Mouse (Mus musculus): ENCODE results near the gene Ganab.
"Not testable (repeated sequence)": the region's sequence is repeated elsewhere in the genome, so short reads cannot be mapped to it uniquely, and the experiment has no call there.

Ganab gene

GRCm38 (mm10) chr19:8897865-8898495 is at the start of gene Ganab:
TSS of gene Ganab (plus strand) at chr19:8898071.
- DNase-seq = peak; percentile 96 to 98

GRCm38 (mm10) chr19:8848356-8848755 is 49.5 kb upstream of the Ganab start:
- DNase-seq = no peak

GRCm38 (mm10) chr19:8850402-8850901 is 47.4 kb upstream of the Ganab start, which contains the start of gene Lrrn4cl:
TSS of gene Lrrn4cl (plus strand) at chr19:8850768.
- peak in 1 of 2 experiments; percentile 67 for DNase-seq

- peak in 1 of 2 experiments; percentile 39 for DNase-seq
Measured at GRCm38 (mm10) chr19:8851639-8852038, 46.2 kb upstream of the Ganab start.

GRCm38 (mm10) chr19:8852236-8852928 is 45.5 kb upstream of the Ganab start:
- DNase-seq = no peak

GRCm38 (mm10) chr19:8853117-8853516 is 44.8 kb upstream of the Ganab start:
- DNase-seq = no peak

GRCm38 (mm10) chr19:8857689-8858088 is 40.2 kb upstream of the Ganab start:
- peak; percentile 53 to 69 for DNase-seq

- DNase-seq = peak in 1 of 2 experiments; percentile 39
Measured at GRCm38 (mm10) chr19:8859018-8859417, 38.9 kb upstream of the Ganab start.

- DNase-seq = no peak
Measured at GRCm38 (mm10) chr19:8864265-8864664, 33.6 kb upstream of the Ganab start.

- DNase-seq = not testable (repeated sequence)
Measured at GRCm38 (mm10) chr19:8870381-8870780, 27.5 kb upstream of the Ganab start.

- DNase-seq = peak in 1 of 2 experiments; percentile 11
Measured at GRCm38 (mm10) chr19:8870838-8871237, 27.0 kb upstream of the Ganab start.

- peak; percentile 97 for DNase-seq
Measured at GRCm38 (mm10) chr19:8871267-8872186, 26.3 kb upstream of the Ganab start, which contains the start of gene Ubxn1. TSS of gene Ubxn1 (plus strand) at chr19:8871496.

GRCm38 (mm10) chr19:8872266-8872840 is 25.5 kb upstream of the Ganab start:
- DNase-seq = no peak

- no peak for DNase-seq
Measured at GRCm38 (mm10) chr19:8875031-8875430, 22.8 kb upstream of the Ganab start.

GRCm38 (mm10) chr19:8880311-8881033 is 17.4 kb upstream of the Ganab start, which contains the start of gene Uqcc3:
TSS of gene Uqcc3 (minus strand) at chr19:8880923.
- DNase-seq = peak; percentile 92 to 93

- no peak for DNase-seq
Measured at GRCm38 (mm10) chr19:8881034-8881392, 16.9 kb upstream of the Ganab start.

GRCm38 (mm10) chr19:8883616-8884015 is 14.3 kb upstream of the Ganab start, which contains the start of the genes Lbhd1 and Gm49403:
TSS of gene Lbhd1 (plus strand) at chr19:8883732.
TSS of gene Gm49403 (plus strand) at chr19:8883930.
- no peak for DNase-seq

- DNase-seq = no peak
Measured at GRCm38 (mm10) chr19:8886916-8887584, 10.8 kb upstream of the Ganab start.

GRCm38 (mm10) chr19:8887585-8888463 is 10.0 kb upstream of the Ganab start:
- no peak for DNase-seq
